Mouse (Mus musculus): ENCODE data around the gene OR5BS1P.
"Not testable (repeated sequence)": the region's sequence is repeated elsewhere in the genome, so short reads cannot be mapped to it uniquely, and the experiment has no call there.

The OR5BS1P gene

DNA sequence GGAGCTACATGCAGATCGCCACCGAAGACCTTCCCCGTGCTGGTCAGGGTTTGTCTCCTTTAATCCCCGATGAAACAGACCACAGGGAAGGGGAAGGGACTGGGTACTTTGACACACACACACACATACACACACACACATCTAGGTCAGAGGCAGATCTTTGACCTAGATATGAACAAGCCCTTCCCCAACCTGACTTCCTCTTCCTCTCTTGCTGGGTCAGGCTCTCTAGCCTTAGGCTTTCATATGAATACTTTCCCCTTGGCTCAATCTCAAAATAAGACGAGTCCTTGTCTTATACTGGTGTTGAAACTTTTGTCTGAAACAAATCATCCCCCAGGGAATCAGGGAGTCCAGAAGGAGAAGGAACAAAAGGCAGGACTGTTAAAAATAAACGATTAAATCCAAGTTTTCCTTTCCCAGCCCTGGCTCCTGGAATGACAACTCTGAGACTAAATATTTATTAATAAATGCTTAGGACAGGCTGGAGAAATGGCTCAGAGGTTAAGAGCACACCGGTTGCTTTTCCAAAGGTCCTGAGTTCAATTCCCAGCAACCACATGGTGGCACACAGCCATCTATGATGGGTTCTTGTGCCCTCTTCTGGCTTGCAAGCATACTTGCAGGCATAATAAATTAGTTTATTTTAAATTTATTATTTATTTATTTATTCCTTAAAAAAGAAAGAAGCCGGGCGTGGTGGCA lies 36.7 kb downstream of the OR5BS1P start:
- no peak for DNase-seq (ENCODE audit: low read depth, low spot score)

DNA sequence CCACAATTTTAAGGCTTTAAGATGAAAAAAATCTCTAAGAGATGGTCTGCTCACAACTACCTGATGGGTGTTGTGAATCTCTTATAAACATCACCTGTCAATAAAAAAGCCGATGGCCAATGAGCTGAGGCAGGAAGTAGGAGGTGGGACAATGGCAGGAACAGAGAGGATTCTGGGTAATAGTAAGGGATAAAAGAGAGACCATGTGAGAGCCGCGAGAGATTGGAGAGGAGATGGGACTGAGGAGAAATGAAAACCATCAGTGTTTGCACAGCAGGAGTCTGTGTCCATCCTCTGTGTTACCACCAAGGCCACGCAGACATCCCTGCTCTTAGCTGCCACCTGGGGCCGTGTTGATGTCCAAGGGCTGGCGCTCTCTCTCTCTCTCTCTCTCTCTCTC lies 37.6 kb downstream of the OR5BS1P start:
- no peak for DNase-seq (ENCODE audit: low read depth, low spot score)

DNA sequence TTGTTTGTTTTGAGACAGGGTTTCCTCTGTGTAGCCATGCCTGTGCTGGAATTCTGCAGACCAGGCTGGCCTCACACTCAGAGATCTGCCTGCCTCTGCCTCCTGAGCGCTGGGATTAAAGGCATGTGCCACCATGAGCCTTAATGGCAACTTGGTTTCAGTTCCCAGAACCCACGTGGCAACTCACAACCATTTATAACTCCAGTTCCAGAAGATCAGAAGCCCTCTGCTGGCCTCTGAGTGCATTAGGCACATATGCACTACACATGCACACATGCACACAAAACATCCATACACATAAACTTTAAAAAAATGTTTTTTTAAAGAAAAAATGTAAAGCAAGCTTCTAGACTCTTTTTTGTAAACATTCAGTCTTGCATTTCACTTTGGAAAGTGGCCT lies 39.7 kb downstream of the OR5BS1P start:
- DNase-seq (ENCODE audit: low read depth, low spot score): no peak

DNA sequence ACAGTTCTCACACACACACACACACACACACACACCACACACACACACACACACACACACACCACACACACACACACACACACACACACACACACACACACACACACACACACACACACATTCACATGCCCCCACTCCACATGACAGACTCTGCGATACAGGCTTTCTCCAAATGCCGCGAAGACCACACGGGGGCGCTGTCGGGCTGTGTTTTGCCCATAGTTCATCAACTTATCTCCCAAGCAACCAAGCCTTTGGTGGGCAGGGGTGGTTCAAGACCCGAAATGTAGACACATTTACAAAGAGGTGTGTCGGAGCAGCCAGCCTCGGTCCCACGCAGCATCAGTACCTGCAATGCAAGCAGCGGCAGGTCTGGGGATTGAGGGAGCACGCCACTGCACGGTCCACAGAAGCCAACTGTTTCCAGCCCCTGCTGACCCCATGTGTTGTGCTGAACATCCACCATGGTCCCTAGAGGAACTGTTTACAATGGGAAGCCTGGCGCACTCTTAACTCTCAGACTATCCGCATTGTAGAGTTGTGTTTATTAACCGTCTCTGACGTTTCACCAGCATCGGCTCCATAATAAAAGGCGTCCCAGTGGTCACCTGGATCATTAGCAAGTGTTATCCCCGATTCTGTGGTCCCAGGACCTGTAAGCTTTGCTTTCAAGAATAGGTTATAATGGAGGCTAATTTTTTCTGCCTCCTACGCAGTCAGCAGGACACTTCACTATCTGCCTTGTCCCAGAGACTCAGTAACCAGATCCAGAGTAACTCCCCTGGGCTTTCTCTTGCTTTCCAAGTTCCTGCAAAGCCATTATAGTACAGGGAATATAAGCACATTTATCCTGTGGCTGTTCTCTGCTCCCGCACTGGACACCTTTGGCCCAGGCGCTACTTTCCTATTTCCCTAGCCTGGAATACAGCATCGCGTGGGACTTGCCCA lies 41.0 kb downstream of the OR5BS1P start:
- peak; percentile 67 for DNase-seq (ENCODE audit: low read depth, low spot score)

DNA sequence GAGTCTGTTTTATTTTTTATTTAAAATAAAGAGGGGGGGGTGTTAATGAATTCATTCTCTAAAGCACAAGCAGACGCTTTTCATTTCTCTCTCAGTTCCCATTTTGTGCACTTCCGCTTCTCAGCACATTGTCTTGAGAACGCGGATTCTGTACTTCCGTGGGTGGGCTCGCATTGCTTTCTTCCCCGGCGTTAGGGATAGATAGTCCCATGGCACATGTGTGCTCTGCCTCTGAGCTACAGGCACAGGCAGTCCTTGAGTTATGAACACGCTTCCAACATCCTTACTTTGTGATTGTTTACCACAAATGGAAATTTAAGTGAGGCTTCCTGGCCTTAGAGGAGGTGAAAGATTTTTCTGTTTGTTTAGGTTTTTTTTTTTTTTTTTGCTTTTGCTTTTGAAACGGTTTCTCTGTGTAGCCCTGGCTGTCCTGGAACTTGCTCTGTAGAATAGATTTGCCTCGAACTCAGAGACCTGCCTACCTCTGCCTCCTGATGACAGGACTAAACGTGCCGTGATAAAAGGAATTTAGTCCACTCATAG lies 41.8 kb downstream of the OR5BS1P start:
- no peak for DNase-seq (ENCODE audit: low read depth, low spot score)

DNA sequence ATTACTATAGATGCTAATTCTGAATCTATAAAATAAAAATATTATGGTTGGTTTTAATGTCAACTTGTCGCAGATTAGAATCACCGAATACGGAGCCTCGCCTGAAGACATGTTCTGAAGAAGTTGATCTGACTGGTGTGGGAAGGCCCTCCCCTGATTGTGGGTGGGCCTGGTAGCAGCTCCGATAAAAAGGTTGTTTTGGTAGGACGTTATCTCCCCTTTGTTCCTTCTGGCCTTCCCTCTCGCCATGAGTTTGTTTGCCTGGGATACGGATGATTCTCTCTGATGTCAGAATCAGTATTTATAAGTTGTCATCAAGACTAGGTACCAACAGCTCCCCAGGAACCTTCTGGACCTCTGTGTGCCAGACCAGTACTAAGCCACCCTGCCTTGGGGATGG lies 42.5 kb downstream of the OR5BS1P start:
- no peak for DNase-seq (ENCODE audit: low read depth, low spot score)

DNA sequence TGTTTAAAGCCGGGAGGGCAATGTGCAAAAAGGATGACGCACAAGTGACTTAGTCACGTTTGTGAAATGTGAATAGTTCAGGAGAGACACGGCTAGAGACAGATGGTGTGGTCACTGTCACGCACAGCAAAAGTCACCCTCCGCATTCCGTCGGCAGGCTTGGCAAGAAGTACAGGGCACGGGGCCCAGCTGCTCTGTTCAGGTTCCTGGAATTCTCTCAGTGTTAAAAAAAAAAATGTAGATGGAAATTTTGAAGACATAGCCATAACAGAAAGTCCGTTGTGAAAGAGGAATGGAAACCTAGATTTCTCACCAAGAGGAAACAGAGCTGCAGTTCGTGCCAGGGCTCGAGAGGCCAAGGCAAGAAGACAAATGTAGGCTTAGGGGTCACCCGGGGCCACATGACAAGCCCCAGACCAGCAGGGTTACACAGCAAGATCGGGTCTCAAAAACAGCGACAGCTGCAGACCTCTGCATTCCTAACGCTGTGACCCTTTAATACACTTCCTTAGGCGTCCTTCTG lies 43.2 kb downstream of the OR5BS1P start:
- DNase-seq (ENCODE audit: low read depth, low spot score): peak; percentile 68

DNA sequence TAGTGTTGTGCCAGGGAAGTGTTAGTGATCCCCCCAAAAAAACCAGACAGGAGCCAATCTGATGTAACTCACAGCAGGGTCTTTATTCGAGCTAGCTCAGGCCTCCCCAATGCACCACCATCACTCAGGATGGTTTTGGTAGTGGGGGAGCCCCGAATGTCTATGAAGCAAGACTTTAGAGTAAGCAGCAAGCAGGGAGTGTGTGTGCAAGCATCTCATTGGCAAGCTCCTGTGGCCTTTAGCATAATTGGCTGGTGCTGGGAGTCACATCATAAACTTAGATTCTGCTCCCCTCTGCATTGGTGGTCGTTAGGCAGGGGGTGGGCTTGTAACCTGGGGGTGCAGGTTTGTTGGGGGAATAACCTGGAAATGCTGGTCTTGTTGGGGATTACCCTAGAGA lies 44.0 kb downstream of the OR5BS1P start:
- DNase-seq (ENCODE audit: low read depth, low spot score): not testable (repeated sequence)

DNA sequence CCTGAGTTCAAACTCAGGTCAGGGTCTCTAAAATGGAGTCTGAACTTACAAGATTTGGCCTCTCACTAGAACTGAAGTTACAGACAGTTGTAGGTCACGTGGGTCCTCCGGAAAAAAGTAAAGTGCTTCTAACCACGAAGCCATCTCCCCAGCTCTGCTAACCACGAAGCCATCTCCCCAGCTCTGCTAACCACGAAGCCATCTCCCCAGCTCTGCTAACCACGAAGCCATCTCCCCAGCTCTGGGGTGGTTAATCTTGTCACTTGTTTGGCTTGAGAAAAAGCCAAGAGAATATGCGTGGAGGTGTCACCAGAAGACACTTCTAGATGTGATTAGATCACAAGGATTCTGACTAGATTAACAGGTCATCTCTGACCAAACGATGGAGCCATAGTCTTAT lies 44.5 kb downstream of the OR5BS1P start:
- DNase-seq (ENCODE audit: low read depth, low spot score): no peak

DNA sequence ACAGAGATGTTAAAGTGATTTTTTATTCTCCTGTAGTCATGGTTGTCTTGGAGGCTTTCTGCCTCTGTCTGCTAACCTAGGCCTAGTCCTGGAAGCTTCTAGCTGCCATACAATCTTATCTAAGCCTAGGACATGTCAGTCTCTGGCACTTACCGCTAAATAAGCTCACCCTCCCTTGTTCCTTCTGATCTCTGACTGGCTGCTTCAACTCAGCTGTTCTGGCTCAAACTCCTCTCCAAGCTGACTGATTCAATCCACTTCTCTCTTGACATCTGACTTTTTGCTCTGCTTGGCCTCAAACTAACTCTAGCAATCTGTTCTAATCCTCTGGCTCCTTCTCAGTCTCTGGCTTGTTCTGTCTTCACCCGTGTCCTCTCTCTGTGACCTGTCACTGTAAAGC lies 45.1 kb downstream of the OR5BS1P start:
- not testable (repeated sequence) for DNase-seq (ENCODE audit: low read depth, low spot score)

DNA sequence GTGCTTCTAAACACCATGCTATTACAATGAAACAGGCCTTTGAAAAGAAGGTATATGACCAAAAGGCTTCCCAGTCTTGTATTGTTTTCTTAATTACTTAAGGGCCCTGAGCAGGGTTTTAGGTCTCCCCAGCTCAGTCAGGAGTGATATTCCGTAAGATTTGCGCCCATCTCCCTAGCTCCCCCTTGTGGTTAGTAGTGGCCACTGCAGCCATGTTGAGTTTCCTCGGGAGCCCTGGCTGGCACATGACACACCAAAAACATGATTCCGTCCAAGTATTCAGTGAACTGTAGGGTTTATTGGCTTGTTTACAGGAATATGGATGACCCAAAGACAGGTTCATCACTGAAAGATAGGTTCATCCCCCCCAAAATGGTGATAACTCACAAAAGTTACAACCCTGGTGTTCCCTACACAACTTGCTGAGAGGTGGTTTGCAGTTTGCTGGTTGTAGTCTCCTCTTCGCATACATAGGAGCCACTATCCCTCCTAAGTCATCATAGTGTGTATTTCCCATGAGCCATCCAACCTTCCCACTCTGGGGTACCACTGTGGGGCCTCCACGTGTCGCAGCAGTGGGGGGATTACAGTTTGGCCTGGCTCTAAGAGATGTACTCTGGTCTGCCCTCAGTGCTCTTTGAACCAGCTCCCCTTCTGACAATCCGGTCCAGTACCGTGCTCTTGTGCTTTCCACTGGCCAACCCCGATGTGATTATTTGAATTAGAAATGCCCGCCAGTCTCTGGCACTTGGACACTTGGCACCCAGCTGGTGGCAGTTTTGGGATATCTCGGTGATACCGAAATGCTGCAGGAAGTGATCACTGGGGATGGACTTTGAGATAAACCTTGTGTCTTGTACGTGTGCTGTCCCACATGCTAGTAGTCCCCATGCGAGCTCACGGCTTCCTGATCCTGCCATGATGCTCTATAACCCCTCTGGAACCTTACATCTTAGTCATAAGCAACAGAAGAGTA lies 48.0 kb downstream of the OR5BS1P start:
- DNase-seq (ENCODE audit: low read depth, low spot score): peak; percentile 46

DNA sequence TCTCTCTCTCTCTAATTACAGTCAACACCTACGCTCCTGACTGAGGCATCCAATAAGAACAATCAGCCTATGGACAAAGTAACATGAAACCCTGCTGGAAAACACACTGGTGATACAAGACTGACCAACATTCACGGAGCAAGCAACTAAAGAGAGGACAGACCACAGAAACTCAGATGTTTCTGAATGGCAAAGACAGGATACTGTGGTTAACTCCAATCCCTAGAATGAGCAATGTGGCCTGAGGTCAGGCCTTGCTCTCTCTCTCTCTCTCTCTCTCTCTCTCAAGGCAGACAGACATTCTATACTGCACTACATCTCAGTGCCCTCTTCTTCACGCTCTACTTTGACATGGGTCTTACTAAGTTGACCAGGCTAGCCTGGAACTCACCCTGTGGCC lies 51.5 kb downstream of the OR5BS1P start:
- DNase-seq (ENCODE audit: low read depth, low spot score): no peak

DNA sequence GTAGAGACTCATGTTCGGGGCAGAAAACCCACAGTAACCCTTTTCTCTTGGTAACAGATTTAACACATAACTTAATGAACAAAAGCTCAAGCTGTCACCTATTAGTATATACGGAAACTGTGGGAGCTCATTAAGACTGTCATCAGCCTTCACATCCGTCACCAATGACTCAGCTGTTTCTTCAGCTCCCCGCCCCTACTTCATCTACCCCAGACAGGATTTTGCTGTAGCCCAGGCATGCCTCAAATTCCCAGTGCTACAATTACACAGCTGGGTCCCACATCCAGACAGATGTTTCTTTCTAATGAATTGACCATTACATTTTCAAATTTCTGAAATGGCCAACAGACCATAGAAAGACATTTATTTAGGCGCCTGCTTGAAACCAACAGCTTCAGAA lies 56.4 kb downstream of the OR5BS1P start:
- DNase-seq (ENCODE audit: low read depth, low spot score): no peak

DNA sequence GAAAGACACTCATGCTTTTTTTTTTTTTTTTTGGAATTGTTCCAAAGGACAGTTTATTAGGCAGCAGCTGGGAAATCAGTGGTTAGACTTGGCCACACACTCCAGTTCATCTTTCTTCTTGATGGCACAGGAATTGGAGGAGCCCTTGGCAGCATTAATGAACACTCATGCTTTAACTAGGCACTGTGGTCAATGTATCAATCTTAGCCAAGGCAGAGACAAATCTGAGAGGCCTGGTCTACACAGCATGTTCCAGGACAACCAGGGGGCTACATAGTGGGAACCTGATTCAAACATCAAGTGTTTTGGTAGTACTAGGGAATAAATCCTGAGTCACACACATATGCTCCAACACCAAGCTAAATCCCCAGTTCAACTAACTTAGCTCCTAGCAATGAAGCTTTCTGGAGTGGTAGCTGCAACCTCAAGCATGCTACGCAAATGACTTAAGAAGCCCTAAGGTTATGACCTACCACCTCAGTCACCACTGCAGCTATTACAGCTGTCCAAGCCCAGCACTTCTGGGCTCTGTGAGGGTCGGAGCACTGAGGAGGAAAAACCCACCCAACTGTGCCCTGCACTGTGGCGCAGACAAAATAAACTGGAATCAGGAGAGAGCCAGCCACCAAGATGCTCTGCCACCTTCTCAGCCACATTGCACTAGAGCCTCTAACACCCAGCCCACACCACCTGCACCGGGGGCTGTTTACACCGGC lies 57.5 kb downstream of the OR5BS1P start:
- DNase-seq (ENCODE audit: low read depth, low spot score): no peak

DNA sequence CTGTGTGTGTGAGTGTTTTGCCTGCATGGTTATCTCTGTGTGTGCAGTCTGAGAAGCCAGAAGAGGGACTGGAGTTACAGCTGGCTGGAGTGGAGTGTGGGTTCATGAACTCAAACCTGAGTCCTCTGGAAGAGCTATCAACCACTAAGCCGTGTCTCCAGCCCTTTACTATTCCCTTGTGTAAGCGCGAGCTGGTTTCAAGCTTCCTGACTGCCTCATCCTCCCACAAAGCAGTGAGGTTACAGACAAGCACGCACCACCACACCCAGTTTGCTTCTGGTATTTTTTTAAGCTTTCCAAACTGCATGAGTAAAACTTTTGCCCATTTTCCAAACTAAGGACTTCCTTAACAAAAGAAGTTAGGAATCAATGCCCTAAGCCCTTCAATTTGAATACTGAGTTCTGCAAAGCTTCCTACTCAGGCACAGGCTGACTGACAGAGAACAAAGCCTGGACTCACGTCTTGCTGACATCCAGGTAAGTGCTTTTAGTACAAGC lies 58.4 kb downstream of the OR5BS1P start:
- DNase-seq (ENCODE audit: low read depth, low spot score): no peak

All from skeletal muscle tissue, adult 2 months (tissue).